11 mouse cellular contexts compared by ENCODE assay signal in the genomic region with DNA sequence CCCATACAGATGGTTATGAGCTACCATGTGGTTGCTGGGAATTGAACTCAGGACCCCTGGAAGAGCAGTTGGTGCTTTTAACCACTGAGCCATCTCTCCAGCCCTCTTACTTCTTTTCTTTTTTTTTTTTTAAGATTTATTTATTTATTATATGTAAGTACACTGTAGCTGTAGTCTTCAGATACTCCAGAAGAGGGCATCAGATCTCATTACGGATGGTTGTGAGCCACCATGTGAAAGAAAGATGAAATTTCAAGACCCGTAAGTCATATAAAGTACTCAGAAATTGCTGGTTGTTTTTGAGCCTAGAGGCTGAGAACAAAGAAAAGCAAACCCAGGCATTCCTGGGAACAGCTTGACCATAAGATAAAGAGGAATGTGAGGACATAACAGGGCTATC. TPM values are rescaled to one million over a fixed set of nuclear protein-coding genes. Genes with fewer than 3 reads are reported as not detected.
"Had no signal": no experiment of that assay in that cellular context is flagged by ENCODE, and none has a peak within 500 bp of the region (broad histone marks: within the 10 kb centered on the region; RNA-seq: fewer than 3 reads in every experiment).

No protein-coding gene starts in this region.

RNA-seq across cellular contexts. Expression of gene Trim43a, which starts 19.2 kb away (rescaled TPM):
- total RNA-seq: heart, adult 8-10 months; heart, postnatal 4 days had no signal
- polyA plus RNA-seq: gonadal fat pad, adult 2 months; hindbrain, embryonic 14.5 days; intestine, embryonic 16.5 days; kidney, embryonic 14.5 days; large intestine, adult 2 months; limb, embryonic 11.5 days; limb, embryonic 15.5 days; liver, adult 2 months; liver, embryonic 12.5 days had no signal
